Mouse (Mus musculus) intestine, embryonic 14.5 days (tissue): ENCODE data around the gene Nxph3. TPM values are rescaled to one million over a fixed set of nuclear protein-coding genes. Genes with fewer than 3 reads are reported as not detected.

Source experiments
- ATAC-seq: fragments of 200-750 bp; cut with Nextera tagmentation; replicated peaks from 2 replicates; pipeline ENCODE4 v1.8.0; 2017; ENCODE audit warnings: low read depth, moderate number of reproducible peaks, moderate TSS enrichment, moderate library complexity; ENCODE audit not compliant: low FRiP score, low TSS enrichment
- DNase-seq: peaks from one replicate; pipeline ENCODE4 v3.0.0-alpha.2; 2018; ENCODE audit warnings: low spot score
- H3K27ac ChIP-seq: fragments of 300-500 bp; sonication (generic); 2 replicates; pipeline ENCODE4 v1.5.1; 2014; ENCODE audit warnings: low read depth, mild to moderate bottlenecking, control low read depth
- H3K27me3 ChIP-seq: fragments of 300-500 bp; sonication (generic); replicated peaks from 2 replicates; pipeline ENCODE4 v1.6.1; 2014; ENCODE audit warnings: low read length, control low read depth; ENCODE audit not compliant: control insufficient read depth, insufficient read depth
- H3K36me3 ChIP-seq: fragments of 300-500 bp; sonication (generic); 2 replicates; pipeline ENCODE4 v1.6.1; 2014; ENCODE audit warnings: low read length, control low read depth; ENCODE audit not compliant: control insufficient read depth, insufficient read depth
- H3K4me1 ChIP-seq: fragments of 300-500 bp; sonication (generic); replicated peaks from 2 replicates; pipeline ENCODE4 v1.6.1; 2014; ENCODE audit warnings: low read length, control low read depth, mixed read lengths; ENCODE audit not compliant: control insufficient read depth, insufficient read depth
- H3K4me2 ChIP-seq: fragments of 300-500 bp; sonication (generic); 2 replicates; pipeline ENCODE4 v1.6.1; 2014; ENCODE audit warnings: low read length
- H3K4me3 ChIP-seq: fragments of 300-500 bp; sonication (generic); 2 replicates; pipeline ENCODE4 v1.5.1; 2014; ENCODE audit warnings: low read depth, low read length, control low read depth, mixed read lengths
- H3K9ac ChIP-seq: fragments of 300-500 bp; sonication (generic); 2 replicates; pipeline ENCODE4 v1.6.1; 2014; ENCODE audit warnings: mild to moderate bottlenecking, low read length
- H3K9me3 ChIP-seq: fragments of 300-500 bp; sonication (generic); 2 replicates; pipeline ENCODE4 v1.6.1; 2016; ENCODE audit warnings: low read length, control low read depth; ENCODE audit not compliant: control insufficient read depth
- WGBS: fragments of 180-500 bp; shearing (Covaris S2); extraction: QIAGEN DNeasy Blood & Tissue Kit; methylation state at CpG from one replicate; pipeline ENCODE4 v1.1.7; 2014; 5-methylcytosine and 5-hydroxymethylcytosine counted together
- polyA plus RNA-seq: library from polyadenylated mRNA; unstranded; fragments of >200 nt; fragmentation: Nextera tagmentation; extraction: Ambion mirVana; gene quantifications from 2 replicates; pipeline ENCODE4 v1.2.1, GENCODE M21; 2014

The Nxph3 gene
- polyA plus RNA-seq, 1 experiment from 2014 or later = 0.68 TPM

DNA sequence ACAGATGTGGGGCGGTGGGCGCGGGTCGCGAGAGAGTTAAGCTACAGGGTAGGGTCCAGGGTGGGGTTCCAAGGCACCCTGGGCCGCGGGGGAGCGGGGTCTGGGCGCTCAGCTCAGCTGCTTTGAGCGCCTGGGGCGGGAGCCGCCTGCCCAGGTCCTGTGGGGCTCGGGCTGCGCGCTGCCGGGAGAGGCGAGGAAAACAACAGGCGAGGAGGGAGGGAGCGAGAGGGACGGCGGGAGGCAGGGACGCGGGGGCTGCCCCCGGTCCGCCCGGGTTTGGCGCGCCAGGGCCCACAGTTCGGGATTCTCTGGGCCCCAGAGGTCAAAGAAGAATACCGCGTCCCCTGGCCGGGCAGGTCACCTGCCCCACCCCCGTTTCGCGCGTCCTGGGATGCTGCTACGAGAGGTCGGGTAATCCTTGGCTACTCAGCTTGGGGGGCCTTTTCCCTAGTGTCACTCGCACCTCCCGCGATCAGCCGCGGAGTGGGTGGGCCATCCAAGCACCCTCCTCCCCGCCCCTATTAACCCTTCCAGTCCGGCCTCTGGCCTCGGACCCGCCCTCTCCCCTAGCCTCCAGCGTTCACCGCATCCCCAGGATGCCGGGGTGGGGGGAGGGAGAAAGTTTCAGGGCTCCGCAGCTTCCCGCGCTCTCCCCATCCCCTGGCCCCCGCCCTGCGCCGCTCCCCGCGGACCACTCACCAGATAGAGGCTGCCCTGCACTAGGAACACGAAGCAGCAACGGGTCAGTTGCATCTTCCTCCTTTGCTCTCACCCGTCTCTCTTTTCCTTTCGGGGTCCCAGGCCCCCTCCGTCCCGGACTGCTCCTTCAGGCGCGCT, 691 bp downstream of the Nxph3 start:
- WGBS = under 1% methylated on average over 51 of the region's 66 CpGs
- Histone ChIP-seq H3K27me3 (peaks cover 55% of the 10 kb centered on the region), H3K4me1 (peaks cover 8% of the 10 kb centered on the region), H3K36me3 (no peaks in the 10 kb centered on the region), H3K4me2 (peak overlapping the region; percentile 96), H3K4me3 (peak overlapping the region; percentile 52), H3K9ac (peak overlapping the region; percentile 32; the same call in 1 of the 2 replicates), H3K27ac (no peak overlapping the region), H3K9me3 (no peaks in the 10 kb centered on the region)
- peak; percentile 66 for DNase-seq
- ATAC-seq = peak; percentile 34

DNA sequence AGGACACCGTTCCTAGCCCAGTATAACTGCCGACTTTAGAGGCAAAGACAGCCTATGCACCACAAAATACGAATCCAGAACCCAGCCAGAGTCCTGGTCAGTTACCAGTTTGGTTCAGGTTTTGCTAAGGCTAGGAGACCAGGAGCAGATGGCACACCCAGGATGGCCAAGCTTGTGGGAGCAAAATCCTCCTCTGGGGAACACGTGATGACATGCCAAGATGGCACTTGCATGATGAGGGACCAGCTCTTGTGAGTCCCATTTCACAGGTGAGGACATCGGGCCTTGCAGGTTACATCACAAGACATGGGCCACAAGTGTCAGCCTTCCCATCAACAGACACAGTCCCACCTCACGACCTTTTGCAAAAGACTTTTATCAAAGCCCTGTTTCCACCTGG, 2.0 kb downstream of the Nxph3 start:
- no peak for ATAC-seq
- 75% methylated on average over 6 of the region's 6 CpGs for WGBS
- Histone ChIP-seq H3K36me3 (no peaks in the 10 kb centered on the region), H3K4me1 (peaks cover 13% of the 10 kb centered on the region), H3K4me2 (no peak overlapping the region), H3K27ac (no peak overlapping the region), H3K9ac (no peak overlapping the region), H3K9me3 (no peaks in the 10 kb centered on the region), H3K4me3 (no peak overlapping the region), H3K27me3 (peaks cover 53% of the 10 kb centered on the region)
- DNase-seq = no peak

DNA sequence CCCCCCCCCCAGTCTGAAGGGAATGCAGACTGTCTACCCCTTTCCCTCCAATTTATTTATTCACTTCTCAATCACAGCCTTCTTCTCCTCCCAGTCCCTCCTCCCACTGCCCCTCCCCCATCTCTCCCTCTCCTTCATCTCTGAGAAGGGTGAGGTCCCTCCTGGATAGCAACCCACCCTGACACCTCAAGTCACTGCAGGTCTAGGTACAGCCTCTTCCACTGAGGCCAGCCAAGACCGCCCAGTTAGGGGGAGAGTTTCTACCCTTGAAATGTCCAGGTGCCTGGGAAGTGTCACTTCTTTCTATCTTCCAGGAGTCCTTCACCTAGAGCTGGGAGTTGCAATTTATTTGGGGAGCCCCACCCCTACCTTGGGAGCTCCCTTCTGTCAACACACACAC, 2.5 kb downstream of the Nxph3 start:
- no peak for ATAC-seq
- peaks cover 52% of the 10 kb centered on the region for H3K27me3 ChIP-seq

DNA sequence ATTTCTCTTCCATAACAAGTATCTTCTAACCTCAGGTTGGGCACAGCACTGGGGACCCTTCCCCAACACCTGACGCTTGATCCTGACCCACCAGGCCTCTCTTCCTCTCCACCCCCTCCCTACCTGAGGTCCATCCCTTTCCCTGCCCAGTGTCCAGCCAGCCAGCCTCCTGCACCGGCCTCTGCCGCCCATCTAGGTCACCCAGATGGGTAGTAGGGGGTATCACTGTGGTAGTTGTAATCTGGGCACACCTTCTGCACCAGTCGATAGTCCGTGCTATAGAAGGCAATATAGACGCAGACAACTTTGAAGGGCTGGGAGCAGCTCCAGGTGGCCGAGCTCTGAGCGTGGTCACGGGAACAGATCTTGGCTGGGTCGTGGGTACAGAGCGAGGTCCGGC, 3.7 kb downstream of the Nxph3 start:
- H3K4me3 ChIP-seq = no peak overlapping the region
- H3K27me3 ChIP-seq = peaks cover 44% of the 10 kb centered on the region
- no peaks in the 10 kb centered on the region for H3K36me3 ChIP-seq
- ATAC-seq (no peak), DNase-seq (no peak)
- peaks cover 12% of the 10 kb centered on the region for H3K4me1 ChIP-seq
- 93% methylated on average over 12 of the region's 12 CpGs for WGBS
- H3K4me2 ChIP-seq = no peak overlapping the region
- H3K9ac ChIP-seq = no peak overlapping the region
- H3K9me3 ChIP-seq = no peaks in the 10 kb centered on the region
- no peak overlapping the region for H3K27ac ChIP-seq

More for the DNA sequence above, 2.5 kb downstream of the Nxph3 start:
- WGBS = 100% methylated on average over 1 of the region's 1 CpGs
- Histone ChIP-seq H3K4me3 (no peak overlapping the region), H3K9me3 (no peaks in the 10 kb centered on the region), H3K9ac (no peak overlapping the region), H3K36me3 (no peaks in the 10 kb centered on the region), H3K27ac (no peak overlapping the region), H3K4me1 (peaks cover 13% of the 10 kb centered on the region), H3K4me2 (no peak overlapping the region)
- DNase-seq = no peak

DNA sequence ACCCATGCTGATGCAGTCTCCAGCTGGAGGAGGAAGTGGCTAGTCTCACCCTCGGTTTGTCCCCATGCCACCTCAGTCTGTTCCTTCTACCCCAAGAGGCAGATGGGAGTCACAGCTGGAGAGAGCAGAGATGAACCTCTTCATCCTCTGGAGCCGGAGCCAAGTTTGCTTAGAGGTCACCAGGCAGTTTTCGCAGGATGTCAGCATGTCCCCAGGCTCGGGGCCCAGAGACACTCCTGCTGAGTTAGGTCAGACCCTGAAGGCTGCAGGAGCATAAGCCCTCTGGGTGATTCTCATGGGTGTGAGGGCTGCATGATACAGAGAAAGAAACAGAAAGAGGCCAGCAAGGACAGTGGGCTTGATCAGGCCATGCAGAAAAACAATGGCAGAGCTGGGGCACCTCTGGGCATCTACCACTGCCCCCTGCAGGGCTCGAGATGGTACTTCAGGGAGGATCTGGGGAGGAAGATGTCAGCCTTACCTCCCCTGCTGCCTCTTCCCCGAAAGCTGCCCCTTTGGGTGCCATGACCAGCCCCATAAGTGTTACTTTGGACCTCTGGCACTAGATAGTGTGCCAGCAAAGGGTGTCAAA, 5.1 kb downstream of the Nxph3 start:
- H3K27me3 ChIP-seq = peaks cover 30% of the 10 kb centered on the region
- peaks cover 12% of the 10 kb centered on the region for H3K4me1 ChIP-seq
- WGBS = 78% methylated on average over 6 of the region's 6 CpGs
- H3K9me3 ChIP-seq = no peaks in the 10 kb centered on the region
- no peaks in the 10 kb centered on the region for H3K36me3 ChIP-seq
- DNase-seq (no peak), ATAC-seq (no peak)
- H3K4me3 ChIP-seq = no peak overlapping the region
- H3K9ac ChIP-seq = no peak overlapping the region
- H3K27ac ChIP-seq = no peak overlapping the region
- H3K4me2 ChIP-seq = no peak overlapping the region

DNA sequence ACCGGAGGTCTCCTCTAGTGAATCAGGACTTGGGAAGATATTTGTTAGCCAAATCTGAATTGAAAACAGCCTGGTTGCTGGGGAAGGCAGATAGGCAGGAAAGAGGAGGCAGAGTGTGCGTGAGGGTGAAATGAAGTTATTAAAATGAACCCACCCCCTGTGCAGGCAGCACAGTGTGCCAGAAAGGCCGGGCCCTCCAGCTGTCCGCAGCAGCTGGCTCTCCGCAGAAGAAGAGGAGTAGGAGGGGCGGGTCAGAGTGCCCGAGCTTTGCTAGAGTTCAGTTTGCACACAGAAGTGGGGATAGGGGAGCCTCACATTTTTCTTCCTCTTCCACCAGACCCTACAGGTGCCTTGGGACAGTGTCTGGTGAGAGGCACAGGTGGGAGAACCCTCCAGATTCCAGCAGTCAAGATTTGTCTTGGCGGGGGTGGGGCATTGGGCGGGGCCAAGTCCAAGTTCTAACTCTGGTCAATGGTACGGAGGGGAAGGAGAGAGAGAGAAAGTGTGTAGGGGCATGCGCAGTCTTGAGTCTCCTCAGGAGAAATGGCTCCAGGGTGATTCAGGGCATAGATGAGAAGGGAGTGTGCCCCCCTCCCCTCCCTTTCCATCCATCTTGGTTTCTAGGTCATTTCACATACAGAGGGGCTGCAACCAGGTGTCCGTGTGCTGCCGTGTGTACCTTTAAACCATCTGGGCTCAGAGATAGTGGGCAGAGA, 6.0 kb downstream of the Nxph3 start:
- no peaks in the 10 kb centered on the region for H3K9me3 ChIP-seq
- H3K9ac ChIP-seq = no peak overlapping the region
- ATAC-seq (no peak), DNase-seq (no peak)
- peaks cover 11% of the 10 kb centered on the region; the same call in 1 of the 2 replicates for H3K4me1 ChIP-seq
- WGBS = 48% methylated on average over 13 of the region's 13 CpGs
- peak overlapping the region; percentile 36 for H3K4me2 ChIP-seq
- H3K36me3 ChIP-seq = no peaks in the 10 kb centered on the region
- H3K4me3 ChIP-seq = no peak overlapping the region
- peaks cover 22% of the 10 kb centered on the region for H3K27me3 ChIP-seq
- no peak overlapping the region for H3K27ac ChIP-seq

DNA sequence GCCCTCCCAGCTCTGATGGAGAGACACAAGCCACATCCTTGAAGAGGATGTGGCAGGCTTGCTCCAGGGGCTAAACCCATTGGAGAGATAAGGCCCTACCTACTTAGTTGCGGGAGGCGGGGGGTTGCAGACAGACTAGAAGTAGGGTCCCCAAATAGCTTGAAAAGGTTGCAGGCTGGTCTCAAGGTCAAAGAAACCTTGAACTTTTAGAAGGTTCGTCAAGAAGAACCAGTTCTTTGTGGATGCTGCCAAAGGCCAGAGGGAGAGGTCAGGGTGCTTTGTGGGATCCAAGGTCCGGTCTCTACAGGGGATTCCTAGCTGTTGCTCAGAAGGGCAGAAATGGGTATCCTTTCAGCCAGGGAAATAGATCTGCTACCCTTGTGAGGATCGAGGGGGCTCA, 6.6 kb downstream of the Nxph3 start:
- ATAC-seq = no peak
- no peak for DNase-seq
- H3K4me1 ChIP-seq = 0 out of 2 replicates have a peak, but pooled peaks cover 10% of the 10 kb centered on the region
- WGBS = 76% methylated on average over 5 of the region's 5 CpGs
- H3K27ac ChIP-seq = no peak overlapping the region
- peaks cover 16% of the 10 kb centered on the region for H3K27me3 ChIP-seq
- H3K9me3 ChIP-seq = no peaks in the 10 kb centered on the region
- no peak overlapping the region for H3K4me2 ChIP-seq
- H3K9ac ChIP-seq = no peak overlapping the region
- no peak overlapping the region for H3K4me3 ChIP-seq
- H3K36me3 ChIP-seq = no peaks in the 10 kb centered on the region

DNA sequence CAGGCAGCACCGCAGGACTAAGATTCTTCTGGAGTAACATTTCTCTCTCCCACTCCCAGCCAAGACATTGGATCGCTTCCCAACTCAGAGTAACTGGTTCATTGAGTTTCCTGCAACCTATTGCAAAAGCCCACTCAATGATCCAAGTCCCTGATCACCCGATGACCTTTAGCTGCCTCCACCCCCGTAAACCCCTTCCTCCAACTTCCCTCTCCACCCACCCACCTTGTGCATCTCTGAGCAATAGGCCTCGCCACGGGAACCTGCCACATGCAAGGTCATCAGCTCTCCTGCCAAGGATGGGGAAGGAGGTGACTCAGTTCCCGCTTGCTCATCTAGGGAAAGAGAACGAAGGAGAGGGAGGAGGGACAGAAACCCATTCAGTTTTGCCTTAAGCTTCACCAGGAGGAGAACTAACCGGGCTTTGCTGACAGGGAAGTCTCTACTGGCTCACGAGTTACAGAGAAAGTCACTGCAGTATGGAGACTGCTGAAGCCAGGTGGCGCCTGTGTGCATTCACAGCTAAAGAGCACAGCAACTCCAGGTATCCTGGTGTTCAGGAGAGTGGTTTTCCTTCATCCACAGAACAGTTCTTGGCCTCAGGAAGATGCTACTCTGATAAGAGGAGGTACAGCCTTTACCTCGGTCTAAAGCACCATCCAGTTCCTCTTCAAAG, 7.2 kb downstream of the Nxph3 start:
- ATAC-seq (no peak), DNase-seq (no peak)
- no peak overlapping the region for H3K9ac ChIP-seq
- no peak overlapping the region for H3K4me2 ChIP-seq
- no peak overlapping the region for H3K27ac ChIP-seq
- 48% methylated on average over 12 of the region's 12 CpGs for WGBS
- H3K4me1 ChIP-seq = 0 out of 2 replicates have a peak, but pooled peaks cover 10% of the 10 kb centered on the region
- H3K9me3 ChIP-seq = no peaks in the 10 kb centered on the region
- H3K27me3 ChIP-seq = peaks cover 10% of the 10 kb centered on the region
- no peaks in the 10 kb centered on the region for H3K36me3 ChIP-seq
- H3K4me3 ChIP-seq = no peak overlapping the region
